Mouse (Mus musculus): ENCODE results near the gene Grhl1. TPM values are rescaled to one million over a fixed set of nuclear protein-coding genes. Genes with fewer than 3 reads are reported as not detected.

Grhl1 gene
- 10 to 100 TPM; 26.4 to 30.5 TPM for total RNA-seq (2021)
- long read RNA-seq, partial matches to known transcripts = 18 of 29 reads
- long read RNA-seq, other reads (novel, unspliced or antisense) = 11 of 29 reads

- peak; percentile 93 to 95 for DNase-seq (ENCODE audit: low spot score in 2 of 2)
Observed at GRCm38 (mm10) chr12:24571523-24572392, at the start of gene Grhl1. Gene Grhl1 (plus strand): TSS chr12:24572283.

- DNase-seq (ENCODE audit: low spot score in 2 of 2) = peak in 1 of 2 experiments; percentile 50
Observed at GRCm38 (mm10) chr12:24525065-24525464, 47.0 kb upstream of the Grhl1 start.

- no peak for DNase-seq (ENCODE audit: low spot score in 2 of 2)
Observed at GRCm38 (mm10) chr12:24536390-24536789, 35.7 kb upstream of the Grhl1 start.

- DNase-seq (ENCODE audit: low spot score in 2 of 2) = no peak
Observed at GRCm38 (mm10) chr12:24537201-24537600, 34.9 kb upstream of the Grhl1 start.

- DNase-seq (ENCODE audit: low spot score in 2 of 2) = peak in 1 of 2 experiments; percentile 50
Observed at GRCm38 (mm10) chr12:24537965-24538364, 34.1 kb upstream of the Grhl1 start.

DNA sequence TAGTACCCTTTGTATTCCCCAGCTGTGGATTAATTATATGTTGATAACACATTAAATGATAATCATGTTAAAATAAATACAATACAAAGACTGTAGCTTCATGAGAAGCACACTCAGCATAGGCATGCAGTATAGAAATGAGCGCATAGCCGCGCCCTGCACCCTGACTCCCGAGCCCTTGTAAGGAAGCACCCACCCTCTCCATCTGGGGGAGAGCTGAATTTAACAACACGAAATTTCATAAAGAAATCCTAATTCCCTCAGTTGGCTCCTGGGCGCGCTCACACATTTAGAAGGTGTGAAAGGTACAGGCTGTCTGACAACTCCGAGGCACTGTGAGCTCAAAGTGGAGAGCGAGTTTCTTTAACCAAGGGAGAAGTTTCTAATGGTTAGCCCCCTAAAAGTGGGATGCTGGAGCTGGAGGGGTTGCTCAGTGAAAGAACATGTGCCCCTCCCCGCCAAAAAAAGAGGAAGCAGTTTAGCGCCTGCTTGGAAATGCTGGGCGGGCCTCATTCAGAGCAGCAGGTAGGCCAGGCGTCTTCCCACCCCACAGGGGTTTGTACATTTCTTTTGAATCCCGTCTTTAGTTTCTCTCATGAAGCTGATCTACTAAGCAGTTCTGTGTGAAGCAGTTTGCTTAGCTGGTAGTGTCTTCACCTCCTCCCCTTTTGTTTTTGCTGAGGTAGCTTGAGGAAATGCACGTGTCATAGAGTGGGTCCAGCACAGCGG lies 30.5 kb upstream of the Grhl1 start:
- no peak for DNase-seq (ENCODE audit: low spot score in 2 of 2)

DNA sequence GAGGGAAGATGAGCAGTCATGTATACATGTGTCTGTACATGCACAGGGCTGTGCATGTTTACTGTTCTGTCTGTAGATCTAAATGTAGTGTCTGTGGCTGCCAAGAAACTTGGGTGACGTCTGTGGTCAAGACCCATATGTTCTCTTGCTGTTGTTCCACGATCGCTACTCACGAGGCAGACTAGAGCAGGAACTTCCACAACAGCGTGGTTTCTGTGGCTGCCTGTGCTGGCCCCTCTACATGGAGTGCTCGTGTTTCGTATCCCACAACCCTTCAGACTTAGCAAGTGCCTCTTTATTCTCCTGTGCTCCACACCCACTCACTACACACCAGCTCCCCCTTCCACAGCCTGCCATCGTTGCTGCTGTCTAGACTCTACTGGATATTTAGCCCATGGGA lies 24.4 kb upstream of the Grhl1 start:
- DNase-seq (ENCODE audit: low spot score in 2 of 2) = no peak

- no peak for DNase-seq (ENCODE audit: low spot score in 2 of 2)
Observed at GRCm38 (mm10) chr12:24548885-24549284, 23.2 kb upstream of the Grhl1 start.

GRCm38 (mm10) chr12:24552531-24552930 lies 19.6 kb upstream of the Grhl1 start:
- DNase-seq (ENCODE audit: low spot score in 2 of 2) = no peak

DNA sequence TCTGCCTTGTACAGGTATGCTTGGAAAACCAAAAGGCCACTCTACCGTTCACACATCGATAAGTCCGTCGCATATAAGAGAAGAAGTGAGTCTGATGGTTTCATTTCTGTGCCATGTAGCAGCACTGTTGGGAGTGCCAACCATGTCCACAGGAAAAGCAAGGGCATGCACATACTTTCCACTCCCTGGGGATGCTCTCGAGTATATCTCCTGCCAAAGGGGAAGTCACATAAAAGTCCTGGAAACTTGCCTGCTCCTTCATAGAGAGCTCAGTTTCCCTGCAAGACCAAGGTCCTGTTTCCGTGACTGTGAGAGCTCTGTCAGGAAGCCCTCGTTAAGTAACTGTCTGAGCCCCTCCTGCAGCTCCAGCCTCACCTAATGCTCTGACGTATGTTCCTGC lies 16.1 kb upstream of the Grhl1 start:
- DNase-seq (ENCODE audit: low spot score in 2 of 2) = no peak

- DNase-seq (ENCODE audit: low spot score in 2 of 2) = no peak
Observed at GRCm38 (mm10) chr12:24563395-24563960, 8.6 kb upstream of the Grhl1 start.

DNA sequence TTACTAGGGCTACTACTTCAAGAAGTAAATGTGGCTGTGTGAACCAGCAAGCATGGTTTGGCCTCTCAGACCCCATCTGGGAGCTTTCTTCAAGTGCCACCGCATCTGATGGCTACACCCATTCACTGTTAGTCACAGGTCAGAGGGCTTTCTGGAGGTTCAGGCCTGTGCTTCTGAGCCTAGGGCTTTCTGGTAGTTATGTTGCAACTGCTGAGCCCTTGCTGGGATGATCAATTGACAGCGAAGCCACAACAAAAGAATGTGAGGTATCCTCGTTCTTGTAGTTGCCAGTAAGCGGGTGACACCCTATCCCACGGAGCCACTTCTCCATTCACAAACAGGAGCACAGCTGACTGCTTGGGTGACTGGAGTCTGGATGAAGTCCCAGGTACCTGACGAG lies 6.8 kb upstream of the Grhl1 start:
- DNase-seq (ENCODE audit: low spot score in 2 of 2) = no peak

GRCm38 (mm10) chr12:24567606-24568005 lies 4.5 kb upstream of the Grhl1 start:
- no peak for DNase-seq (ENCODE audit: low spot score in 2 of 2)

DNA sequence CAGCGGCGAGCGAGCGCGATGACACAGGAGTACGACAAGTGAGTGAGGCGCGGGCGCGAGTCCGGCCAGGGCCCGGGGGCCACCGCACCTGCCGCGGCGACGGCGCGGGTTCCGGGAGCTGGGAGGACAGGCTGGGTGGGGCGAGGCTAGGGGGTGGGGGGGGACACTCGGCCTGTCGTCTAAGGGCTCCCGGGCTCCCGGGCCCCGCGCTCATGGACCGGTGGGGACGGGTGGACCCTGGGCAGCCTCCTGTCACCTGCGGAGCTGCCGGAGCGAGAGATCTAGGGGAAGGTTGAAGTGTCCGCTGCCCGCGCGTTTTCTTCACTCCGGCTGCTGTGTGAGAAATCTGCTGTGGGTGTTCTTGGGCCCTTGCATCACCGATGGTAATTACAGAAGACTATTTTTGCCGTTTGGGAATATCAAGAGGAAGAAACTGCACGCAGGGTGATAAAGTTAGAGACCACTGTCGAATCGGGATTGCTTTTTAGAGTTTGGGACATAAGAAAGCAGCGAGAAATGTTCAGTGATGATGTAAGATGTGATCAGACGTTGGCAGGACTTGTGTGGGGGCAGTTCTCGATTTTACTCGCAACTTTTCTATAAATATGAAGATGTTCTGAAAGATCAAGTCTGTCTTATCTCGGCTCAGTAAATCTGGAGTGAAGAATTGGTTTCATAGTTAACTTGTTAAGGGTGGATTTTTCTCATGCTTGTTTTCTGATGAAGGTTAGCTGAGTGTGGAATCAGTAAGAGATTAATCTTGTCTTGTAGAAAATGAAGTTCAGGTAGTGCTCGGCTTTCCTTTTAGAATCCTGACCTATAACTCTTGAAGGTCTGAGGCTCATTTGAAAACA lies 565 bp downstream of the Grhl1 start:
- no peak for DNase-seq (ENCODE audit: low spot score in 2 of 2)

GRCm38 (mm10) chr12:24573275-24573580 lies 1.1 kb downstream of the Grhl1 start:
- DNase-seq (ENCODE audit: low spot score in 2 of 2) = no peak

DNA sequence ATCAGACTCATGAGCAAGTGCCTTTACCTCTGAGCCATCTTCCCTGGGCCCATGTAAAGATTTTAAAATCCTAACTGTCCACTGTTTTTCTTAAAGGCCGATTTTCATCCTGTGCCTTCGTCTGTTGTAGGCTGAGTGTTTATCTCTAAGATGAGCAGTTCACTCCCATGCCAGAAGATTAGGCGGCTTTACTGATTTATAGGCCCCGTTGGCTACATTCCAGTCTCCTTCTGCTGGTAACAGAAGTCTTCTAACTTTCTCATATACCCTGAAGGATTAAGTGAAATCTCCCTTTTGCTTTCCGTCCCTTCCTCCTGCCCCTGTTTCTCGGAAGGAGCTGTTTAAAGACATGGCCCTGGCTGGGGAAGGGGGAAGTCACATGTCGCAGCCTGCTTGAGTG lies 2.8 kb downstream of the Grhl1 start:
- DNase-seq (ENCODE audit: low spot score in 2 of 2) = no peak

- DNase-seq (ENCODE audit: low spot score in 2 of 2) = no peak
Observed at GRCm38 (mm10) chr12:24580452-24580851, 8.4 kb downstream of the Grhl1 start.

GRCm38 (mm10) chr12:24580996-24581683 lies 9.1 kb downstream of the Grhl1 start:
- DNase-seq (ENCODE audit: low spot score in 2 of 2) = peak; percentile 68 to 83

DNA sequence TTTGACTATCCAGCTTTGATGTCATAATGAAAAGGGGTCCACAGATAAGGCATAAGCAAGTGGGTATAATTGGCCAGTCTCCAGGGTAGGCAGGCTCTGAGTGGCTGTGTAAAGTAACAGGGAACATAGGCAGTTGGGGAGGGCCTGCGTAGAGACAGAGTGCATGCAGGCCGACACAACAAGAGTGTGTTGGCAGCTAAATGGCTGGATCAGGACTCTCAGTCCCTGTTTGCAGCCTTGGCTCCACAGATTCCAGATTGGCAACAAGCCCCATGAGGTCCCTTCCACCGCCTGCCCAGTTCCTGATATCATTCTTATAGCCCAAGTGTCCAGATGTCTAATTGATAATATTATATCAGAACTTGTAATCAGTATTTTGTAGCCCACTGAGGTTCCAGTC lies 11.6 kb downstream of the Grhl1 start:
- no peak for DNase-seq (ENCODE audit: low spot score in 2 of 2)

DNA sequence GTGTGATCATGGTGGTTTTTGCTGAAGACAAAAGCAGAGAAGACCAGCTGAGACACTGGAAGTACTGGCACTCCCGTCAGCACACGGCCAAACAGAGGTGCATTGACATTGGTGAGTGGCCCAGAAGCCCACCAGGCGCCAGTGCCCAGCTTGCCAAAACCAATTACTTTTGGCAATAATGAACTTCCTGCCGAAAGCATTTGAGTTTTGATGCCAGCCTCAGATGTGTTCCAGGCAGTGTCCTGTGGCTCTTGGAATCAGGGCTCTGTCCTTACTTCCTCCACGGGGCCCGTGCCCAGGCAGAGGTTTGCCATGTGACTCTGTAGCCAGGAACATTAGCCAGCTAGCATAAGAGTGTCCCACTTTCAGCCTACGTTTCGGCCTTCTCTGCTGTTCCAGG lies 12.8 kb downstream of the Grhl1 start:
- DNase-seq (ENCODE audit: low spot score in 2 of 2) = peak in 1 of 2 experiments; percentile 59

DNA sequence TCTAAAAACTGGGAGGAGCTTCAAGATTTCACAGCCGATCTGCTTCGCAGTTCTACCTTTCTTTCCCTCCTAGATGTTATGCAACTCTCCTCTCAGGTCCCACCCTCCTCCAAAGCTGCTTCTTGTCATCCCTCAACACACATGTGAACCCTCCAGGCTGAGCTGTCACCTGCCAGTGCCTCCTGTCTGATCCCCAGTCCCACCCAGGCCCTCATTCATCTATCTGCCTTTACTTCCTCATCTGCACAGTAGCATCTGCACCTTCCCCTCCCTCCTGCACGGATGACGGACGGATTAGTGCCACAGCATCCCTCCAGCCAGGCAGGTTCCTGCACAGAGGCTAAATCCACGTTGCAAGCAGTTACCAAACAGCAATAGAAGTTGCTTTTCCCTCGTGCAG lies 14.1 kb downstream of the Grhl1 start:
- no peak for DNase-seq (ENCODE audit: low spot score in 2 of 2)

Data from layer of hippocampus, adult 18-20 months (tissue).